Mouse (Mus musculus): Measurements from ENCODE around the gene Spata2. TPM values are rescaled to one million over a fixed set of nuclear protein-coding genes. Genes with fewer than 3 reads are reported as not detected.

The Spata2 gene
- polyA plus RNA-seq, 1 experiment from 2014 or later: 23.1 TPM

GRCm38 (mm10) chr2:167435631-167436030, 57.1 kb downstream of the Spata2 start:
- DNase-seq (ENCODE audit: low spot score) (no peak), ATAC-seq (ENCODE audit: insufficient read depth, low FRiP score, low TSS enrichment) (no peak)
- Histone ChIP-seq H3K4me1 (ENCODE audit: control insufficient read depth, insufficient read depth, low read length) (no peaks in the 10 kb centered on the region), H3K4me2 (ENCODE audit: low read depth) (no peak overlapping the region), H3K9me3 (ENCODE audit: control insufficient read depth, low read length) (no peaks in the 10 kb centered on the region), H3K4me3 (ENCODE audit: low read depth, low read length) (no peak overlapping the region), H3K27me3 (ENCODE audit: control insufficient read depth, insufficient read depth, low read length) (no peaks in the 10 kb centered on the region), H3K9ac (ENCODE audit: low read length) (no peak overlapping the region), H3K36me3 (ENCODE audit: control insufficient read depth, insufficient read depth, low read length) (no peaks in the 10 kb centered on the region; the same call in 1 of the 2 replicates), H3K27ac (ENCODE audit: low read depth, low read length) (no peak overlapping the region)
- 94% methylated on average over 2 of the region's 2 CpGs for WGBS

DNA sequence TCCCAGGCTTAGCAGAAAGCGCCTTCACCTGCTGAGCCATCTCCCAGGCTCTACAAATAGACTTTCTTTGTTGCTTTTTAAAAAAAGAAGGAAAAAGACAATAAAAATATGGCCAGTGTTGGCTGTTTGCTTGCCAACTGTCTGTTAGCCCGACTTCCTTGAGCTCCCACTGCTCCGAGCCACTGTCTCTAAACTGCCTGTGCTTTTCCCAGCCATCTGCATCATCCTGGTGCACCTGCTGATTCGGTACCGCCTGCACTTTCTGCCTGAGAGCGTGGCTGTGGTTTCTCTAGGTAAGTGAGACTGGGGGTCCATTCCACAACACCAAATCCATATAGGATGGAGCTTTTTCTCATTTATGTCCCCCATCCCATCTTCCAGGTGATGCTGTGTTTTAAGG, 58.1 kb downstream of the Spata2 start:
- no peaks in the 10 kb centered on the region for H3K4me1 ChIP-seq (ENCODE audit: control insufficient read depth, insufficient read depth, low read length)
- no peaks in the 10 kb centered on the region; the same call in 1 of the 2 replicates for H3K36me3 ChIP-seq (ENCODE audit: control insufficient read depth, insufficient read depth, low read length)
- no peak overlapping the region for H3K9ac ChIP-seq (ENCODE audit: low read length)
- no peaks in the 10 kb centered on the region for H3K9me3 ChIP-seq (ENCODE audit: control insufficient read depth, low read length)
- no peak overlapping the region for H3K4me3 ChIP-seq (ENCODE audit: low read depth, low read length)
- no peaks in the 10 kb centered on the region for H3K27me3 ChIP-seq (ENCODE audit: control insufficient read depth, insufficient read depth, low read length)
- ATAC-seq (ENCODE audit: insufficient read depth, low FRiP score, low TSS enrichment) (no peak), DNase-seq (ENCODE audit: low spot score) (no peak)
- H3K4me2 ChIP-seq (ENCODE audit: low read depth): no peak overlapping the region
- H3K27ac ChIP-seq (ENCODE audit: low read depth, low read length): no peak overlapping the region
- WGBS: 92% methylated on average over 6 of the region's 6 CpGs

DNA sequence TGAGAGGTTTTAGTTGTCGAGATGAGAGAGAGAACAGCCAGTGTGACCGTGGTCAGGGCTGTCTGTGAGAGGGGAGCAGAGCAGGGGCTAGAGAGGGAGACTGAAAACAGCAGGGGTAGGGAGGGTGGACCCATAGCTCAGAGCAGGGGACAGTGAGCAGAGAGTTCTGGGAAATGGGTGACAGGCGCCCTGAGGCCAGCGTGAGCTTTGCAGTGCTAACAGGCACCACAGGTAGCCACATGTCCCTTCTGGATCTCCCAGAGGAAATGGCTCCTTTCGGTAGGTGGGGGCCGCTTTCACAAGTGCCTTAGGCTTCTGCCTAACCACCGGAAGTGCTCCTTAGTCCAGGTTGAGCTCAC, 61.3 kb downstream of the Spata2 start:
- Histone ChIP-seq H3K27ac (ENCODE audit: low read depth, low read length) (peak overlapping the region; percentile 9; the same call in 1 of the 2 replicates), H3K36me3 (ENCODE audit: control insufficient read depth, insufficient read depth, low read length) (no peaks in the 10 kb centered on the region; the same call in 1 of the 2 replicates), H3K9me3 (ENCODE audit: control insufficient read depth, low read length) (no peaks in the 10 kb centered on the region), H3K9ac (ENCODE audit: low read length) (no peak overlapping the region), H3K4me3 (ENCODE audit: low read depth, low read length) (no peak overlapping the region), H3K27me3 (ENCODE audit: control insufficient read depth, insufficient read depth, low read length) (no peaks in the 10 kb centered on the region), H3K4me2 (ENCODE audit: low read depth) (no peak overlapping the region), H3K4me1 (ENCODE audit: control insufficient read depth, insufficient read depth, low read length) (no peaks in the 10 kb centered on the region)
- 79% methylated on average over 7 of the region's 7 CpGs for WGBS
- DNase-seq (ENCODE audit: low spot score) (no peak), ATAC-seq (ENCODE audit: insufficient read depth, low FRiP score, low TSS enrichment) (no peak)

Other genes with a start within 250 kb of the Spata2 start
- gene B4galt5, start 143.7 kb downstream of the Spata2 start, polyA plus RNA-seq (2014; fragmentation: Nextera tagmentation; extraction: Ambion mirVana): 26.9 and 32.2 TPM in 2 replicates
- 16.2 and 19.1 TPM in 2 replicates for gene Slc9a8, start 71.2 kb downstream of the Spata2 start, polyA plus RNA-seq (2014; fragmentation: Nextera tagmentation; extraction: Ambion mirVana)
- 150 and 161 TPM in 2 replicates for gene Rnf114, start 242 bp downstream of the Spata2 start, polyA plus RNA-seq (2014; fragmentation: Nextera tagmentation; extraction: Ambion mirVana)
- gene Snai1, start 45.3 kb upstream of the Spata2 start, polyA plus RNA-seq (2014; fragmentation: Nextera tagmentation; extraction: Ambion mirVana): 32.3 and 39.7 TPM in 2 replicates
- 291 and 297 TPM in 2 replicates for gene Ube2v1, start 139.2 kb upstream of the Spata2 start, polyA plus RNA-seq (2014; fragmentation: Nextera tagmentation; extraction: Ambion mirVana)
- 7.0 TPM in 1 of 2 replicates, not detected in the other for gene Gm20431, start 168.6 kb upstream of the Spata2 start, polyA plus RNA-seq (2014; fragmentation: Nextera tagmentation; extraction: Ambion mirVana)
- gene Cebpb, start 196.0 kb upstream of the Spata2 start, polyA plus RNA-seq (2014; fragmentation: Nextera tagmentation; extraction: Ambion mirVana): 3.0 and 3.2 TPM in 2 replicates
- 40.4 and 40.9 TPM in 2 replicates for gene Tmem189, start 196.9 kb upstream of the Spata2 start, polyA plus RNA-seq (2014; fragmentation: Nextera tagmentation; extraction: Ambion mirVana)

Data from neural tube, embryonic 11.5 days (tissue).